Mouse (Mus musculus): Measurements from ENCODE around the gene Spock1.

GRCm38 (mm10) chr13:57496778-57497177 is 411.4 kb downstream of the Spock1 start:
- TF ChIP-seq GATA1 (IDR thresholded peaks at IDR 0.05; ENCODE audit: borderline replicate concordance, low read length) = no peak
- TF ChIP-seq FLI1 (IDR thresholded peaks at IDR 0.05; ENCODE audit: low read length) = no peak

Measured in megakaryocyte, embryonic 14.5 days (primary cell).